Mouse (Mus musculus) ES-E14 (cell line): ENCODE measurements around the gene Spata17.

ENCODE experiments used
- ZC3H11A ChIP-seq: IDR thresholded peaks from 2 replicates; pipeline ENCODE4 v1.6.1; 2012; ENCODE audit warnings: low read depth, mild to moderate bottlenecking, inconsistent platforms, low read length, borderline replicate concordance
- ZNF384 ChIP-seq: IDR thresholded peaks from 2 replicates; pipeline ENCODE4 v1.6.1; 2012; ENCODE audit warnings: low read depth, low read length, inconsistent platforms

DNA sequence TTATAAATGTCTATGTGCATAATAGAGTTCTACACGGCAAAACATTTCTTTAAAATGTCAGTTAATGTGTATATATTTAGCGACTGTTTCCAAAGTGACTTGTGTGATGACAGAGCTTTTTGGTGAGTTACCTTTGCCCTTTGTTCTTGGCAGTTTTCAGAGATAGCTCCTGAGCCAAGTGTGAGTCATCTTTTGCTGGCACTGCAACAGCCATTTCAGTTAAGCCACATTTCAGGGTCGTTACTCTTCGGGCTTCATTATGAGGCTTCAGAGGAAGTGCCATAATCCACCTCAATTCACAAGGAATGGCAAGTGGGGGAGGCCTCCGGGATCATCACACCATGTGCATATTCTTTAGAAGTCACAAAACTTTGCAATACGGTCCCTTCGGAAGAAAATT lies 195.3 kb downstream of the Spata17 start:
- TF ChIP-seq ZNF384: no peak
- no peak for TF ChIP-seq ZC3H11A
